Mouse (Mus musculus) midbrain, embryonic 13.5 days (tissue): Measurements from ENCODE around the gene Cntnap5c. TPM values are rescaled to one million over a fixed set of nuclear protein-coding genes. Genes with fewer than 3 reads are reported as not detected.
A peak's percentile ranks its signal among the peaks of the same experiment; 100 is the strongest.

Source experiments
- ATAC-seq: fragments of 200-750 bp; cut with Nextera tagmentation; 2 replicates; pipeline ENCODE4 v1.8.0; 2017; ENCODE audit warnings: mild to moderate bottlenecking, moderate TSS enrichment, moderate library complexity
- H3K27ac ChIP-seq: fragments of 300-500 bp; sonication (generic); 2 replicates; pipeline ENCODE4 v1.5.1; 2015; ENCODE audit warnings: inconsistent platforms, mild to moderate bottlenecking, moderate library complexity
- H3K27me3 ChIP-seq: fragments of 300-500 bp; sonication (generic); 2 replicates; pipeline ENCODE4 v1.6.1; 2015; ENCODE audit warnings: mild to moderate bottlenecking, inconsistent platforms
- H3K36me3 ChIP-seq: fragments of 300-500 bp; sonication (generic); 2 replicates; pipeline ENCODE4 v1.6.1; 2015; ENCODE audit warnings: mild to moderate bottlenecking, inconsistent platforms
- H3K4me1 ChIP-seq: fragments of 300-500 bp; sonication (generic); replicated peaks from 2 replicates; pipeline ENCODE4 v1.6.1; 2015; ENCODE audit warnings: inconsistent platforms
- H3K4me2 ChIP-seq: fragments of 300-500 bp; sonication (generic); replicated peaks from 2 replicates; pipeline ENCODE4 v1.6.1; 2015; ENCODE audit warnings: moderate library complexity, mild to moderate bottlenecking, inconsistent platforms
- H3K4me3 ChIP-seq: fragments of 300-500 bp; sonication (generic); replicated peaks from 2 replicates; pipeline ENCODE4 v1.5.1; 2015; ENCODE audit warnings: mild to moderate bottlenecking, inconsistent platforms
- H3K9ac ChIP-seq: fragments of 300-500 bp; sonication (generic); replicated peaks from 2 replicates; pipeline ENCODE4 v1.6.1; 2015; ENCODE audit warnings: mild to moderate bottlenecking, inconsistent platforms
- H3K9me3 ChIP-seq: fragments of 300-500 bp; sonication (generic); 2 replicates; pipeline ENCODE4 v1.6.1; 2016; ENCODE audit warnings: mild to moderate bottlenecking, inconsistent platforms
- WGBS: fragments of 180-500 bp; shearing (Covaris S2); methylation state at CpG from one replicate; pipeline ENCODE4 v1.1.7; 2015; 5-methylcytosine and 5-hydroxymethylcytosine counted together
- polyA plus RNA-seq: library from polyadenylated mRNA; unstranded; fragments of >200 nt; fragmentation: Nextera tagmentation; extraction: Ambion mirVana; gene quantifications from 2 replicates; pipeline ENCODE4 v1.2.1, GENCODE M21; 2015

The Cntnap5c gene
- polyA plus RNA-seq = 1.8 and 2.0 TPM in 2 replicates

DNA sequence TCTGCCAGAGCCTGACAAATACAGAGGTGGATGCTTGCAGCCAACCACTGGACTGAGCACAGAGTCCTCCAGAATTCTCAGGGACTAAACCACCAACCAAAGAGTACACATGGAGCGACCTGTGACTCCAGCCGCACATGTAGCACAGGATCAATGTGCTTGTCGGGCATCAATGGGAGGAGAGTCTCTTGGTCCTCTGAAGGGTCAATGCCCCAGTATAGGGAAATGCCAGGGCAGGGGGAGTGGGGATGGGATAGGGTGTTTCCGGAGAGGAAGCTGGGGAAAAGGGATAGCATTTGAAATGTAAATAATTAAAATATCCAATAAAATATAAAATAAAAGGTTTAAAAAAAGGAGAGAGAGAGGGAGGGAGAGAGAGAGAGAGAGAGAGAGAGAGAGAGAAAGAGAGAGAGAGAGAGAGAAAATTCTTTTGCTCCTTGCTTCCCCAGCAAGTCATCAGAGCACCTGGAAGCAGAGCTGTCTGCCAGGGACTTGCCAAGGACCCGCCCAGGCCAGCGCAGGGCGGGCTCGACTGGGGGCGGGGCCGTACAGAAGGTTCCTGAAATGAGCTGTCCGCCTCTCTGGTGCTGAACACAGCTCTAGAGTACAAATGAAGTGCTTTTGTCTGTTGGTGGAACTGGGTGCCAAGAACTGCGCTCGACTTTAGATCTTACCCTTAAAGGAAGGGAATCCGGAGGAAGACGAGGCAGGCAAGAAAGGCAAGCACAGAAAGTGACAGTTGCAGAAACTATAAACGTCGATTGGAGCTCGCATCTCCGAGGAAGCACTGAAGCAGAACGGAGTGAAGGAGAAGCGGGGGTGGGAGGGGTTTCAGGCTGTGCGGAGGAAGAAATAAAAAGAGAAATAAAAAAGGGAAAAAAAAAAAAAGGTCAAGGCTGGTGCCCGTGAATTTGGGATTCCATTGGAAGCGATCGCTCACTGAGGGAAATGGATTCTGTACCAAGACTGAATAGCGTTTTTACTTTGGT is at the start of gene Cntnap5c:
Cntnap5c (plus strand) TSS at position 949 of the 989 bp plus-strand sequence.
- WGBS = 19% methylated on average over 26 of the region's 26 CpGs

GRCm38 (mm10) chr17:57742119-57742518 is 27.3 kb upstream of the Cntnap5c start, which contains the start of gene Gm21834:
TSS of gene Gm21834 (minus strand) at chr17:57742219.
- Histone ChIP-seq H3K4me3 (no peak within 1 kb of the TSS), H3K4me1 (no peaks in the 10 kb centered on the region), H3K4me2 (no peak within 1 kb of the TSS), H3K27me3 (no peaks in the 10 kb centered on the region), H3K9me3 (no peaks in the 10 kb centered on the region), H3K27ac (no peak within 1 kb of the TSS), H3K36me3 (no peaks in the 10 kb centered on the region), H3K9ac (no peak within 1 kb of the TSS)
- WGBS = 88% methylated on average over 5 of the region's 5 CpGs
- ATAC-seq = no peak

More for the DNA sequence above, at the start of gene Cntnap5c:
- peak within 1 kb of the TSS; percentile 43 for H3K4me3 ChIP-seq
- H3K9me3 ChIP-seq = no peaks in the 10 kb centered on the region
- peak; percentile 97 for ATAC-seq
- H3K4me1 ChIP-seq = peaks cover 3% of the 10 kb centered on the region; the same call in 1 of the 2 replicates
- no peak within 1 kb of the TSS for H3K27ac ChIP-seq
- H3K4me2 ChIP-seq = peak within 1 kb of the TSS; percentile 62
- peak within 1 kb of the TSS; percentile 53 for H3K9ac ChIP-seq
- no peaks in the 10 kb centered on the region for H3K36me3 ChIP-seq
- H3K27me3 ChIP-seq = 0 out of 2 replicates have a peak, but pooled peaks cover 3% of the 10 kb centered on the region

- Histone ChIP-seq H3K4me1 (no peaks in the 10 kb centered on the region), H3K9me3 (no peaks in the 10 kb centered on the region), H3K4me3 (no peak overlapping the region), H3K36me3 (no peaks in the 10 kb centered on the region), H3K27me3 (no peaks in the 10 kb centered on the region), H3K27ac (no peak overlapping the region), H3K9ac (no peak overlapping the region), H3K4me2 (no peak overlapping the region)
- 66% methylated on average over 1 of the region's 1 CpGs for WGBS
- ATAC-seq = no peak
Measured at GRCm38 (mm10) chr17:57758033-57758432, 11.3 kb upstream of the Cntnap5c start.

DNA sequence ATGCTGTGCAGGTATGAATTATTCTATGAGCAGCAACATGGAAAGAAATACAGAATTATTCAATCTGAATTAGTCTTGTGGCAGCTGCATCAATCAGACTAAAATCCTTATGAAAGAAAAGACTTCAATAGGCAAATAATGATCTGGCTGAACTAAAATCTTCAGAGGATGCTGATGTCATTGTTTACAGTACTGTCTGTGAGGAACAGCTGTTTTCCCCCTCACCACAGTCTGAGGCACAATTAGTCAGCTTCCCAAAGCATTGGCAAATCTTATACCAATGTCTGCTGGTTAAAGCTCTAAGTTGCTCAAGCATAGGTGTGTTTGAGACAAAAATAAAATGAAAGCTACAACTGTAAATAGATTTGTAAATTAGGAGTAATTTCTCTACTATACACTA is 2.1 kb upstream of the Cntnap5c start:
- ATAC-seq = no peak
- Histone ChIP-seq H3K4me3 (no peak overlapping the region), H3K27me3 (0 out of 2 replicates have a peak, but pooled peaks cover 3% of the 10 kb centered on the region), H3K9me3 (no peaks in the 10 kb centered on the region), H3K4me2 (no peak overlapping the region), H3K9ac (no peak overlapping the region), H3K4me1 (peaks cover 3% of the 10 kb centered on the region; the same call in 1 of the 2 replicates), H3K27ac (no peak overlapping the region), H3K36me3 (no peaks in the 10 kb centered on the region)

GRCm38 (mm10) chr17:57770904-57771303 is 1.5 kb downstream of the Cntnap5c start:
- Histone ChIP-seq H3K36me3 (no peaks in the 10 kb centered on the region), H3K27me3 (0 out of 2 replicates have a peak, but pooled peaks cover 3% of the 10 kb centered on the region), H3K4me2 (no peak overlapping the region), H3K4me1 (peaks cover 3% of the 10 kb centered on the region; the same call in 1 of the 2 replicates), H3K9ac (no peak overlapping the region), H3K27ac (no peak overlapping the region), H3K4me3 (no peak overlapping the region), H3K9me3 (no peaks in the 10 kb centered on the region)
- no peak for ATAC-seq
- WGBS = 11% methylated on average over 4 of the region's 4 CpGs

DNA sequence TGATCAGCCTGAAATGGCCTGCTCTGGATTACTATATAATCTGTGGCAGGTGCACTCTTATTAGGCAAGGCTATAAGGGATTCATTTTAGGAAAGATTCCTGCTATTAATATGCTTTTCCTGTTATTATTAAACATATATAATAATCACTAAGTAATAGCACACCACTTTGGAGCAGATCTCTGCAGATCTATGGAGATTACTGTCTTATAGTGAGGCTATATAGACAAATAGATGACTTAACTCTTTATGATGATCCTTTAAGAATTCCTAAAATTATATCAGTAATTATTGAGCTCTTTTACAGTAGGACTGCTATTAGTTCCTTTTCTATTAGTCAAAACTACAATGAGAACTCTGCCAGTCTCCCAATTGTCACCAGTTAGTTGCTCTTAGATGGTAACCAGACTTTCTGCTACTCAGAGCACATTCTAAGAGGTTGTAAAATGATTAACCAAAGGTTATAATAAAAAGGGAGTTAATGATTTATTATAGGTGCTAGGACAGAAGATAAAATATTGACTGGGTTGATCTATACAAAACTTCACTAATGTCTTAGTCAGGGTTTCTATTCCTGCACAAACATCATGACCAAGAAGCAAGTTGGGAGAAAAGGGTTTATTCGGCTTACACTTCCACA is 18.9 kb downstream of the Cntnap5c start:
- Histone ChIP-seq H3K4me2 (no peak overlapping the region), H3K4me3 (no peak overlapping the region), H3K4me1 (no peaks in the 10 kb centered on the region), H3K36me3 (no peaks in the 10 kb centered on the region), H3K9me3 (no peaks in the 10 kb centered on the region), H3K9ac (no peak overlapping the region), H3K27me3 (no peaks in the 10 kb centered on the region), H3K27ac (no peak overlapping the region)
- ATAC-seq = no peak
- 93% methylated on average over 1 of the region's 1 CpGs for whole genome bisulfite sequencing

DNA sequence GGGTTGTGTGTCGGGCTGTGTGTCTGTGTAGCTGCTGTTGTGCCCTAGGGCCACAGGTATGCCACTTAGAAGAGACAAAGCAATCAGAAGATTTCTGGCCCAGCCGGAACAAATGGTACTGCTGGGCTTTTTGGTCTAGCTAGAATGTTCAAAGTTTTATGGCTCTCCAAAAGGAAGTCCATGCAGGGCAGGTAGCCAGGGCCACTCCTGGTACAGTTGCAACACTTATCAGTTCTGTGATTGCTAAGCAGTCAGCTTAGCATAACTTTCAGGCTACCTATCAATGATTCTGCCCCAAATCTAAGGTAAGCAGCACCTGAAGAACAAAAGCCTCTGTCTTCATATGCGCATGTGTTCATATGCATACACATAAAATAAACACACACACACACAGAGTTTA is 26.0 kb downstream of the Cntnap5c start:
- Histone ChIP-seq H3K27ac (no peak overlapping the region), H3K9me3 (no peaks in the 10 kb centered on the region), H3K4me3 (no peak overlapping the region), H3K27me3 (no peaks in the 10 kb centered on the region), H3K9ac (no peak overlapping the region), H3K4me2 (no peak overlapping the region), H3K4me1 (peaks cover 10% of the 10 kb centered on the region), H3K36me3 (no peaks in the 10 kb centered on the region)
- no peak for ATAC-seq
- 92% methylated on average over 3 of the region's 3 CpGs for WGBS

DNA sequence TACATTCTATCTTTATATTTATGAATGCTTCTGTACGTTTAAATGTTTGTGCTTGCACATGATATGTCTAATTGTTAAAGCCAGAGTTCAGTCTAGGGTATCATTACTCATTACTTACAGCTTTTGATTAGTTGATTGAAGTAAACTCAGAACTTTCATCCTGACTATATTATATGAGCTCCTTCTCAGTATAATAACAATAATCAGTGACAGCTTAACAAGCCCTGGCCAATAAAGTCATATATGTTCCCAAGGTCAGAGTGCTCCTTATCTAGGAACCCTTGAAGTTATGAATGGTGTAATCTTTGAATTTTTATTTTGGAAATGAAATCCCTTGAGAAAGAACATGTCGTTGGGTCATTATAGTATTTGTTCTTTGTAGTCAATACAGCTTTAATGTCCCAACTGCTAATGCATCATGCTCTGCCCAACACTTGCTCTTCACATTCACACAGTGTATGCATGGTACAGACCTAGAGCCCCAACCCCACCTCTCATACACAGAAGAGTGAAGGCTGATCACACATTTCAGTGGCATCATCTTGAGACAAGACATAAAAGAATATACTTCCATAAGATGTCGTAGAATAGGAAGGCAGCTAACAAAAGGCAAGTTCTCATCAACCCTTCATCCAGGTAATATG is 27.4 kb downstream of the Cntnap5c start:
- Histone ChIP-seq H3K4me2 (no peak overlapping the region), H3K4me1 (peaks cover 10% of the 10 kb centered on the region), H3K36me3 (no peaks in the 10 kb centered on the region), H3K9ac (no peak overlapping the region), H3K27ac (no peak overlapping the region), H3K4me3 (no peak overlapping the region), H3K9me3 (no peaks in the 10 kb centered on the region), H3K27me3 (no peaks in the 10 kb centered on the region)
- WGBS = 90% methylated on average over 3 of the region's 3 CpGs
- no peak for ATAC-seq

- Histone ChIP-seq H3K36me3 (no peaks in the 10 kb centered on the region), H3K27me3 (no peaks in the 10 kb centered on the region), H3K4me2 (no peak overlapping the region), H3K27ac (no peak overlapping the region), H3K4me1 (peaks cover 10% of the 10 kb centered on the region), H3K4me3 (no peak overlapping the region), H3K9ac (no peak overlapping the region), H3K9me3 (no peaks in the 10 kb centered on the region)
- ATAC-seq = peak; percentile 89
- 15% methylated on average over 3 of the region's 3 CpGs for WGBS
Measured at GRCm38 (mm10) chr17:57799414-57799985, 30.1 kb downstream of the Cntnap5c start.

- peaks cover 10% of the 10 kb centered on the region for H3K4me1 ChIP-seq
- H3K4me2 ChIP-seq = no peak overlapping the region
- H3K9ac ChIP-seq = no peak overlapping the region
- no peaks in the 10 kb centered on the region for H3K27me3 ChIP-seq
- H3K9me3 ChIP-seq = no peaks in the 10 kb centered on the region
- no peak overlapping the region for H3K4me3 ChIP-seq
- H3K36me3 ChIP-seq = no peaks in the 10 kb centered on the region
- ATAC-seq = no peak
- 84% methylated on average over 1 of the region's 1 CpGs for WGBS
- no peak overlapping the region for H3K27ac ChIP-seq
Measured at GRCm38 (mm10) chr17:57801180-57801579, 31.8 kb downstream of the Cntnap5c start.

DNA sequence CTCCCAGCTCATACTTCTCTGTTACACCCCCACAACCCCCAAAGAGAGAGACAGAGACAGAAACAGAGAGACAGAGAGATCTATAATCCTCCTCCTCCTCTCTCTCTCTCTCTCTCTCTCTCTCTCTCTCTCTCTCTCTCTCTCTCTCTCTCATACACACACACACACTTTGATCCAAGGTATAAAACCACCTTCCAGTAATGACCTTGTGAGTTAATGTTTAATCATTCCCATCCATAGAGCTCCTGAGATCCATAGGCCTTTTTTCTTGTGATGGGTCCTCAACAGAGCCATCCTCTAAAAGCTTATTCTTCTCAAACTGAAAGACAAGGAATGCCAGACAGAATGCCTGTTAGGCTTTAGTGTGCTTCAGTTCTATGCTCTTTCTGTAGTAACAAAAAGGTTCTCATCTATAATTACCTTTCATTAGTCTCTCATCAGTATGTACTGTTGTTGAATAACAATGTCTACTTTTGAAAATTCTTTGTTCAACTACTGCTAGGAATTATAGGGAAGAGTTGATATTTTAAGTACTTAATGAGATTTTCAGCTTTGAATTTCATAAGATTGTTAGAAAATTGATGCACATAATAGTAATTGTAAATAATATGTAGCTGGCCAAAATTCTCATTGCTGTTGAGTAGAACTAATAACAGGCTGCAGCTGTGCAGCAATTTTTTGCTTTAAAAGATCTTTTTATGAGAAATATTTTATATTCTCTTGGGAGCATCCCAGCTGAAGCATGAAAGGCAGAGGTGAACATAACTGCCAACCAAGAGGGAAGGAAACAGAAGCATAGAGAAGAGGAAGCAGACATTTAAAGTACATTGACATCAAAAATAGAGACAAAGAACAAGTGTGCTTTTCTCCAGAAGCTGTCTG is 68.0 kb downstream of the Cntnap5c start:
- Histone ChIP-seq H3K9ac (no peak overlapping the region), H3K4me3 (no peak overlapping the region), H3K4me2 (no peak overlapping the region), H3K27me3 (no peaks in the 10 kb centered on the region), H3K27ac (no peak overlapping the region), H3K36me3 (no peaks in the 10 kb centered on the region), H3K9me3 (no peaks in the 10 kb centered on the region), H3K4me1 (no peaks in the 10 kb centered on the region)
- no peak for ATAC-seq
